Mouse (Mus musculus) liver, embryonic 14.5 days (tissue): ENCODE results near the gene Lsmem1.

ENCODE experiments used
- CTCF ChIP-seq: IDR thresholded peaks from 2 replicates; pipeline ENCODE4 v1.5.1; 2016; ENCODE audit warnings: antibody characterized with exemption, low read depth, control low read depth
- EP300 ChIP-seq: IDR thresholded peaks from 2 replicates; pipeline ENCODE4 v1.6.1; 2016; ENCODE audit warnings: antibody characterized with exemption, low read depth

DNA sequence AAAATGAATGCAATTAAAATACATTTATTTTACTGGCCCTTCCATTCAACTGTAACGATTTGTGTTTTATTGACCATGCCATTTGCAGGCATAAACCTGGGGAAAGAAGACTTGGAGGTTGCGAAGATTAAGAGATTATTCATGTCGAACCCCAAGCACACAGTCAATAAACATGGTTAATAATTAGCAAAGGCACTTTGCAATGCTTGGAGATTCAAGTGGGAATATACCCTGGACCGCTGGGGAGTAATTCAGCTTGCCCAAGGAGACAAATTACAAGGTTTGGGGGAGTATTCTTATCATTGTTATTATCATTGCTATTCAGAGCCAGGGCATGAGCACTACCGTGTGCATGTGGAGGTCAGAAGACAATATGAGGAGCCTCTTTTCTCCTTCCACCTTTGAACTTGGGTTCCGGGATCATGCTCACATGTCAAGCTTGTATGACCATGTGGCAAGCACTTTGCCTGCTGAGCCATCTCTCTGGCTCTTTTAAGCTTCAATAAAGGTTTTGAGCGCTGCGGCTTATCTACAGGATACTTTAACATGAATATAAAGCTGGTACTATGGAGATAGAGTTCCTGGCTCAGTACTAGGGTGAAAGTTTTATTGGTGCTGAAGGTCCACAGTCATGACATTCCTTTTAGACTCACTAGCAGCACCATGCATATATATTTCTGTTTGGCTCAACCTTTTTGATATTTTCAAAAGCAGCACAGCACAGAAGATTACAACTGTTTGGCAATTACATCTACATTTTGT lies 59.6 kb downstream of the Lsmem1 start:
- TF ChIP-seq CTCF: no peak
- TF ChIP-seq EP300: no peak
